Mouse (Mus musculus) cerebral cortex, adult 2 months (tissue): ENCODE results near the gene Pno1.

ENCODE experiments used
- WGBS: fragments of 180-500 bp; shearing (Covaris S2); methylation state at CpG from one replicate; pipeline ENCODE4 v1.1.7; 2018; 5-methylcytosine and 5-hydroxymethylcytosine counted together

Pno1 gene

GRCm38 (mm10) chr11:17211258-17212140 is at the start of gene Pno1:
Gene Pno1 (minus strand): TSS chr11:17211568.
- WGBS, result under 1% methylated on average over 65 of the region's 65 CpGs

- under 1% methylated on average over 17 of the region's 17 CpGs for WGBS
Observed at GRCm38 (mm10) chr11:17257861-17258260, 46.5 kb upstream of the Pno1 start.

DNA sequence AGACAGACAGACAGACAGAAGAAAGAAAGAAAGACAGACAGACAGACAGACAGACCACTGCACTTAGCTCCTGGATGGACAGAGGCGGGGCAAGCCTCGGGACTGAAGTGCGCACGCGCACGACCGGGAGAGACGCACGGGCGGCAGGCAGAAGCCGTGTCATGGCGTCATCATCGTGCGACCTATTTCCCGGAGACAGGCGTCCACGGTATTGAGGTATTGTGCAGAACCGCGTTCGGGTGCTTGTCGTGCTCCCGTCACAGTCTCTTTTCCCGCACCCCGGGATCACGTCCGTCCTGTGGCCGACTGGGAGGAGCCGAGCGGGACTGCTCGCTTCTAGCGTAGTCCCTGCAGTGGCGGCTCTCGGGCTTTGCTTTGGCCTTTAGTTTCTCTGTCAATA is 46.1 kb upstream of the Pno1 start, which contains the start of gene C1d:
Gene C1d, plus strand, starts transcription at position 137 of the 400 bp plus-strand sequence.
- WGBS, result under 1% methylated on average over 33 of the region's 33 CpGs

DNA sequence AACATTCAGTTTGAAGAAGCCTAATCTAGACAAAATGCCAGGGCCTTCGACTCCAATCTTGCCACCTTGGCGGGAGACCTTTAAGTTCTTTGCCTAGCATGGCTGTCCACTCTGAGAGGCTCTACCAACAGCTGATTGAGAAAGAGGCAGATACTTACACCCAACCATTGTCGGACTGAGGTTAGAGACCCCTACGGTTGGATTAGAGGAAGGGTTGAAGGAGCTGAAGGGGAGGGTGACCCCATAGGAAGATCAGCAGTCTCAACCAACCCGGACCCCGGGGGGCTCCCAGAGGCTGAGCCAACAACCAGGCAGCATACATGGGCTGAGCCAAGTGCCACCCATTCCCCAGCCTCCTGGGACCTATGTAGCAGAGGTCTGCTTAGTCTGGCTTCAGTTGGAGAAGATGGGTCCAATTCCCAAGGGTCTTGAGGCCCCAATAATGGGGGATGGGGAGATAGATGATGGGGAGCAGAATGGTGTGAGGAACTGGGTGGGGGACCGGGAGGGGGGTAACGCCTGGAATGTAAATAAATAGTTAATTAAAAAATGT is 45.5 kb upstream of the Pno1 start:
- WGBS, result 49% methylated on average over 8 of the region's 8 CpGs

DNA sequence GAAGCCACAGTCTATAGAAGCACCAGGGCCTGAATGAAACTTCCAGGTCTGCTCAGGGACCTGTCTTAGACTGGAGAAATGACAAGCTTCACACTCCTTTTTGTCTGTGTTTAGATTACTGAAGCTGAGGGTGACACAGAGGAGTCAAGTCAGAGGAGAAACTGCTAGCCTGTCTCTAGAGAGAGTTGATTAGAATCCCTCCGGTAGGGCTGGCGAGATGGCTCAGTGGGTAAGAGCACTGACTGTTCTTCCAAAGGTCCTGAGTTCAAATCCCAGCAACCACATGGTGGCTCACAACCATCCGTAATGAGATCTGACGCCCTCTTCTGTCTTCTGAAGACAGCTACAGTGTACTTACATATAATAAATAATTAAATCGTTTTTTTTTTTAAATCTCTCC is 27.2 kb upstream of the Pno1 start:
- WGBS, result 95% methylated on average over 5 of the region's 5 CpGs

- 61% methylated on average over 5 of the region's 5 CpGs for WGBS
Observed at GRCm38 (mm10) chr11:17236449-17237037, 25.2 kb upstream of the Pno1 start.

DNA sequence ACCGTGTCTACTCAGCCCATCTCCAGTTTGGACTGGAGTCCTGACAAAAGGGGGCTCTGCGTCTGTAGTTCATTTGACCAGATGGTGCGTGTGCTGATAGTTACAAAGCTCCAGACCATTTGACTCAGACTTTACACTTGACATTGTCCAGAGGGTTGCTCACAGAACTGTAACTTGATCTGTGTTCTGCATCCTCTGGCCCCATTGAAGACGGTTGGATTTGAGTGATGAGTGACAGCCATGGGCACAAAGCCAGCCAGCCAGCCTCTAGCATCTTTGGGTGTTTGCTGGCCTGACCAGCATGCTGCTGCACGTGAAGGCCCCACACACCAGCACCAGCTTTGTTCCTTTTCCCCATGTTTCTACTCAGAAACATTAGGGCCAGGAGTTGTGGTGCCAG is 21.4 kb upstream of the Pno1 start:
- WGBS, result 78% methylated on average over 5 of the region's 5 CpGs

DNA sequence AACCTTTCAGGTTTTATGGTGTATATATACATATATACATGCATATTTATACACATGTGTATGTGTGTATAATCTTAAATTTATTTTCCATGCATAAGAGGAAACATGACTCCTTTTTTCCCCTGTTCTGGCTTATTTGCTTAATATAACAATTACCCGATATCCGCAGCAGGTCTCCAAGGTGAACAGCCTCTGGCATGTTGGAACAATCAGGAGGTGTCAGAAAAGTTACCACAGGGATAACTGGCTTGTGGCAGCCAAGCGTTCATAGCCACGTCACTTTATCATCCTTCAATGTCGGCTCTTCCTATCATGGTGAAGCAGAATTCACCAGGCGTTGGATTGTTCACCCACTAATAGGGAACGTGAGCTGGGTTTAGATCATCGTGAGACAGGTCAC is 9.8 kb upstream of the Pno1 start:
- WGBS, result 98% methylated on average over 8 of the region's 8 CpGs

- 65% methylated on average over 3 of the region's 3 CpGs for WGBS
Observed at GRCm38 (mm10) chr11:17215475-17215874, 4.1 kb upstream of the Pno1 start.

DNA sequence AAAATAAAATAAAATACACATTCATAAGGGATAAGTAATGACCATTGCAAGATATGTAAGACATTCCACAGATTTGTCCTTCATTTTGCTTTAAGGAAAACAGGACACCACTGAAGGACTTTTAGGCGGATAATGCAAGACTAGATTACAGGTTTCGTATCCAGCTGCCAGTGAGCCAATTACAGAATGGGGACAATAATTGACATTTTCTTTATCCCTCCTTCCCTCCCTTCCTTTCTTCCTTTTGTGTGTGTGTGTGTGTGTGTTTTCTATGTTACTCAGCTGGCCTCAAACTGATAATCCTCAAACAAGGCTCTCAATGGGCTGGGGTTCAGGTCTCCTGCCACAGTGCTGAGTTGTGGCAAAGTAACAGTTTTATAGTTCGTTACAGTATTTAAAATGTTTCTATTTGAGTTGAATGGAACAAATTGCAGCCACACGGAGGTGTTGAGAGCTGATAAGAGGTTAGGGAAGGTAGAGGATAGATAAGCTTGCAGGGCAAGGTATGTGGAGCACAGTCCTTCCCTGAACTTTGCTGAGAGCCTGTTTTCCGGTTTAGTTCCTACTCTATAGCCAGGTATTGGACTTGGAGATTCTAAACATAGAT is 1.6 kb upstream of the Pno1 start:
- 66% methylated on average over 5 of the region's 5 CpGs for WGBS

GRCm38 (mm10) chr11:17212141-17212495 is 750 bp upstream of the Pno1 start:
- WGBS, result under 1% methylated on average over 10 of the region's 10 CpGs

DNA sequence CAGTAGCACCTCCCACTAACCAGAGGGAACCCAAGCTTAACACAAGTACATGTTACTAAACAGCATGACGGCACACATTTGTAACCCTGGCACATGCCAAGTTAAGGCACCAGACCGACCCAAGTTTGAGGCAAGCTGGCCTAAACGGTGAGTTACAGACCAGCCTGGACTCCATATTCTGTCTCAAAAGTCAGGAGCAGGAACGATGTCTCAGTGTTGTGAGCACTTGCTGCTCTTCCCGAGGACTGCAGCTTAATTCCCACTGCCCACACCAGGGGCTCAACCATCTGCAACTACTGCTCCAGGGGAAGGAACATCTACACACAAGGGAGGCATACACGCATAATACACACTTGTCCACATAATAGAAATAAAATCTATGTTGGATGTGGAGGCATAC is 8.9 kb downstream of the Pno1 start:
- 71% methylated on average over 6 of the region's 6 CpGs for WGBS

DNA sequence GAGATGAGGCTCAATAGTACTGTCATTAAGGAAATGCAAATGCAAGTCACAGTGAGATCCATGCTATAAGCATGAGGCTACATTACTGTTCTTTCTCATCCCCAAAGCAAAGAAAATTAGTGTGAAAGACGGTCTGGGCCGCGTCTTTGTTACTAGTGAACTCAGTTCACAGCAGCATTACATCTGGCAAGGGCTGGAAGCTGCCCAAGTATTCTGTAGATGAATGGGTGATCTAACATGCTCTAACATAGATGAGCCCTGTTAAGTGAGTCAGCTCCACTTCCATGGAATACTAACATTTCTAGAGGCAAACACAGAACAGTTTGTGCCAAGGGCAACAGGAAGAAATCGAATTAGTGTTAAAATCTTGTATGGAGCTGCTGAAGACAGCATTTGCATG is 10.4 kb downstream of the Pno1 start:
- 77% methylated on average over 4 of the region's 4 CpGs for WGBS

DNA sequence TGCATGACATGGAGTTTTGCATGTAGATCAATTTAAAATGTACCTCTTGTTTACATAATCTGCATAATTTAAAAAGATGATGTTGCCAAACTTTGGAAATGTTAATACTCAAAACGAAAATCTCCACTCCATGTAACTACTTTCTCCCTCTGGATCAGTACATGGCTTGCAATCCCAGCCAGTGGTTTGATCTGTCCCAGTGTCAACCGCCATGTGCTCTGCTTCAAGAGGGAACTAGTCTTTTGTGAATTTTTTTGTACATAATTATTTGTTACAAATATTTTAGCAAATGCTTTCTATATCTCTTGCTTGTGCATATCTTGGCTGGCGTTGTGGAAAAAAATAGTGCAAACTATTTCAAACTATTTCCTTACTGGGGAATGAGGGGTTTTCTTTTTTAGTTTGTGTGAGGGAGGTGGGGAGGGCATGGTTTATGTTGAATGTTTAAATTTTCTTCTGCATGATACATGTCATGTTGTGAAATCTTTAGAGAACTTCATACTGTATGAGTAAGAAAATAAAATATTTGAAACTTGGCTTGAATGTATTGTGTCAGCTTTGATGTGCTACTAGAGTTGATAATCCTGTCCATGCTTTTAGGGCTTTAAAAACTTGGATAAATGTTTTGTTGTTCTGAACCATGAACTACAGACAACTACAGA is 11.4 kb downstream of the Pno1 start:
- 75% methylated on average over 3 of the region's 3 CpGs for WGBS

GRCm38 (mm10) chr11:17199170-17199569 is 12.2 kb downstream of the Pno1 start:
- WGBS, result 71% methylated on average over 5 of the region's 5 CpGs

- 50% methylated on average over 9 of the region's 9 CpGs for WGBS
Observed at GRCm38 (mm10) chr11:17192151-17192844, 19.1 kb downstream of the Pno1 start.

- 79% methylated on average over 3 of the region's 3 CpGs for WGBS
Observed at GRCm38 (mm10) chr11:17188786-17189185, 22.6 kb downstream of the Pno1 start.

- 39% methylated on average over 3 of the region's 3 CpGs for WGBS
Observed at GRCm38 (mm10) chr11:17187649-17188048, 23.7 kb downstream of the Pno1 start.

DNA sequence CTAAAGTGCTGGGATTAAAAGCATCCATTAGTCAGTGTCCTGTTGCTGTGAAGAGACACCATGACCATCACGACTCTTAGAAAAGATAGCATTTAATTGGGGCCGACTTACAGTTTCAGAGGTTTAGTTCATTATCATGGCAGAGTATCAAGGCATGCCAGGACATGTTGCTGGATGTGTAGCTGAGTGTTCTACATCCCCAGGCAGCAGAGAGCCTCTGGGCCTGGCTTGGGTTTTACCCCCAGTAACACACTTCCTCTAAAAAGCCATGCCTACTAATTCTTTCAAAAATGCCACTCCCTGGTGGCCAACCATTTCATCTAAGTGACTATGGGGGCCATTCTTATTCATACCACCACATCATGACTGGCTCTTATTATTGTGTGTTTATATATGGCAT is 28.2 kb downstream of the Pno1 start:
- WGBS, result 89% methylated on average over 2 of the region's 2 CpGs

DNA sequence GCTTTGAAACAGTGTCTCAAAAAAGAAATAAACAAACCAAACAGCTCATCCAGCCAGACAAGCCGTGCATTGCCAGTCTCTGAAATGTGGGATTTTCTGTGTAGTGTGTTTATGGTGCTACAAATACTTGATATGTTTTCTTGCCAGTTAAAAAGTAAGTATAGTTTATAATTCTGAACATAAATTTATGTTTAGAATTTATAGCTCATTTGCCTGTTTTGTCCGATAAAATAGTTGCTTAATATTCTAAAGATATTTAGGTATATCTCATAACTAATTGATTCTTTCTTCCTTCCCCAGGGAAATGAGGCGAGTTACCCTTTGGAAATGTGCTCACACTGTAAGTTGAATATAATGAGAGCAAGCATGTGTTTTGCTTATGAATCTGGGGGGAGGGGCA is 29.6 kb downstream of the Pno1 start, which contains the start of gene Wdr92:
Gene Wdr92, plus strand, starts transcription at position 301 of the 400 bp plus-strand sequence.
- 54% methylated on average over 3 of the region's 3 CpGs for WGBS

- WGBS, result 50% methylated on average over 3 of the region's 3 CpGs
Observed at GRCm38 (mm10) chr11:17180753-17181152, 30.6 kb downstream of the Pno1 start.
